Mouse (Mus musculus) bone marrow macrophage, adult 2 months (primary cell): Measurements from ENCODE around the gene Mocs1.

Experiments
- CTCF ChIP-seq: IDR thresholded peaks from 2 replicates; pipeline ENCODE4 v1.5.1; 2012; ENCODE audit warnings: low read depth, mild to moderate bottlenecking, low read length, moderate library complexity
- POLR2A ChIP-seq: IDR thresholded peaks from 2 replicates; pipeline ENCODE4 v1.6.1; 2012; ENCODE audit warnings: mild to moderate bottlenecking, low read depth, low read length, borderline replicate concordance

GRCm38 (mm10) chr17:49423067-49423325 lies 5.2 kb upstream of the Mocs1 start:
- TF ChIP-seq CTCF (no peak), POLR2A (no peak)
